Mouse (Mus musculus): ENCODE measurements around the gene AK157302. TPM values are rescaled to one million over a fixed set of nuclear protein-coding genes. Genes with fewer than 3 reads are reported as not detected.
A peak's percentile ranks its signal among the peaks of the same experiment; 100 is the strongest.
"Not testable (repeated sequence)": the region's sequence is repeated elsewhere in the genome, so short reads cannot be mapped to it uniquely, and the experiment has no call there.

Gene AK157302
- 0.13 and 0.16 TPM in 2 replicates for polyA plus RNA-seq (2012; rRNA removed)

- no peaks in the 10 kb centered on the region for H3K36me3 ChIP-seq (ENCODE audit: control insufficient read depth, insufficient read depth, low read length)
- no peak within 1 kb of the TSS for H3K4me3 ChIP-seq (ENCODE audit: extremely low read depth, insufficient read depth, insufficient read length)
- no peak for DNase-seq (ENCODE audit: low read depth in 1 of 2, low spot score in 2 of 2)
- no peak for TF ChIP-seq CTCF (IDR thresholded peaks at IDR 0.05; ENCODE audit: extremely low read depth, insufficient read depth, insufficient read length, insufficient replicate concordance)
- no peak for TF ChIP-seq POLR2A (IDR thresholded peaks at IDR 0.05; ENCODE audit: low read depth, low read length)
- 93% methylated on average over 21 of the region's 21 CpGs for WGBS
- H3K4me1 ChIP-seq (ENCODE audit: control insufficient read depth, insufficient read depth, insufficient read length): no peaks in the 10 kb centered on the region
- no peak within 1 kb of the TSS for H3K27ac ChIP-seq (ENCODE audit: insufficient read depth, low read length)
- H3K27me3 ChIP-seq (ENCODE audit: control insufficient read depth, insufficient read depth, low read length): no peaks in the 10 kb centered on the region
These were observed at the start of gene AK157302 for GRCm38 (mm10) chr13:21495080-21495479. AK157302 (plus strand) TSS chr13:21495223.

GRCm38 (mm10) chr13:21446796-21447195, 48.2 kb upstream of the AK157302 start:
- H3K4me1 ChIP-seq (ENCODE audit: control insufficient read depth, insufficient read depth, insufficient read length): no peaks in the 10 kb centered on the region
- TF ChIP-seq CTCF (IDR thresholded peaks at IDR 0.05; ENCODE audit: extremely low read depth, insufficient read depth, insufficient read length, insufficient replicate concordance): no peak
- TF ChIP-seq POLR2A (IDR thresholded peaks at IDR 0.05; ENCODE audit: low read depth, low read length): no peak
- no peak for DNase-seq (ENCODE audit: low read depth in 1 of 2, low spot score in 2 of 2)
- H3K27me3 ChIP-seq (ENCODE audit: control insufficient read depth, insufficient read depth, low read length): no peaks in the 10 kb centered on the region
- no peak overlapping the region for H3K27ac ChIP-seq (ENCODE audit: insufficient read depth, low read length)
- 85% methylated on average over 9 of the region's 9 CpGs for WGBS
- H3K36me3 ChIP-seq (ENCODE audit: control insufficient read depth, insufficient read depth, low read length): peaks cover 33% of the 10 kb centered on the region
- no peak overlapping the region for H3K4me3 ChIP-seq (ENCODE audit: extremely low read depth, insufficient read depth, insufficient read length)

- no peak for DNase-seq (ENCODE audit: low read depth in 1 of 2, low spot score in 2 of 2)
- H3K4me1 ChIP-seq (ENCODE audit: control insufficient read depth, insufficient read depth, insufficient read length): 0 out of 2 replicates have a peak, but pooled peaks cover 2% of the 10 kb centered on the region
- 89% methylated on average over 16 of the region's 16 CpGs for WGBS
- TF ChIP-seq CTCF (IDR thresholded peaks at IDR 0.05; ENCODE audit: extremely low read depth, insufficient read depth, insufficient read length, insufficient replicate concordance) (no peak), POLR2A (IDR thresholded peaks at IDR 0.05; ENCODE audit: low read depth, low read length) (no peak)
- no peak overlapping the region for H3K27ac ChIP-seq (ENCODE audit: insufficient read depth, low read length)
- H3K4me3 ChIP-seq (ENCODE audit: extremely low read depth, insufficient read depth, insufficient read length): no peak overlapping the region
- H3K27me3 ChIP-seq (ENCODE audit: control insufficient read depth, insufficient read depth, low read length): no peaks in the 10 kb centered on the region
- peaks cover 33% of the 10 kb centered on the region for H3K36me3 ChIP-seq (ENCODE audit: control insufficient read depth, insufficient read depth, low read length)
These were observed 47.0 kb upstream of the AK157302 start for GRCm38 (mm10) chr13:21447856-21448614.

- 5% methylated on average over 13 of the region's 13 CpGs for WGBS
- peak overlapping the region; percentile 92 for H3K4me3 ChIP-seq (ENCODE audit: extremely low read depth, insufficient read depth, insufficient read length)
- no peak for TF ChIP-seq CTCF (IDR thresholded peaks at IDR 0.05; ENCODE audit: extremely low read depth, insufficient read depth, insufficient read length, insufficient replicate concordance)
- no peak for TF ChIP-seq POLR2A (IDR thresholded peaks at IDR 0.05; ENCODE audit: low read depth, low read length)
- no peak for DNase-seq (ENCODE audit: low read depth in 1 of 2, low spot score in 2 of 2)
- no peak overlapping the region for H3K27ac ChIP-seq (ENCODE audit: insufficient read depth, low read length)
- no peaks in the 10 kb centered on the region for H3K27me3 ChIP-seq (ENCODE audit: control insufficient read depth, insufficient read depth, low read length)
- 0 out of 2 replicates have a peak, but pooled peaks cover 2% of the 10 kb centered on the region for H3K4me1 ChIP-seq (ENCODE audit: control insufficient read depth, insufficient read depth, insufficient read length)
- peaks cover 11% of the 10 kb centered on the region for H3K36me3 ChIP-seq (ENCODE audit: control insufficient read depth, insufficient read depth, low read length)
These were observed 42.0 kb upstream of the AK157302 start for GRCm38 (mm10) chr13:21453042-21453441.

GRCm38 (mm10) chr13:21453449-21453848, 41.6 kb upstream of the AK157302 start, which contains the start of gene Zscan26:
Zscan26 (minus strand) TSS chr13:21453730.
- 0 out of 2 replicates have a peak, but pooled peaks cover 2% of the 10 kb centered on the region for H3K4me1 ChIP-seq (ENCODE audit: control insufficient read depth, insufficient read depth, insufficient read length)
- DNase-seq (ENCODE audit: low read depth in 1 of 2, low spot score in 2 of 2): peak; percentile 69 to 76
- H3K27me3 ChIP-seq (ENCODE audit: control insufficient read depth, insufficient read depth, low read length): no peaks in the 10 kb centered on the region
- H3K36me3 ChIP-seq (ENCODE audit: control insufficient read depth, insufficient read depth, low read length): peaks cover 8% of the 10 kb centered on the region
- WGBS: under 1% methylated on average over 23 of the region's 23 CpGs
- peak within 1 kb of the TSS; percentile 75 for H3K27ac ChIP-seq (ENCODE audit: insufficient read depth, low read length)
- peak within 1 kb of the TSS; percentile 92 for H3K4me3 ChIP-seq (ENCODE audit: extremely low read depth, insufficient read depth, insufficient read length)
- TF ChIP-seq CTCF (IDR thresholded peaks at IDR 0.05; ENCODE audit: extremely low read depth, insufficient read depth, insufficient read length, insufficient replicate concordance) (no peak), POLR2A (IDR thresholded peaks at IDR 0.05; ENCODE audit: low read depth, low read length) (peak; percentile 27; the same call in 1 of the 2 replicates)

GRCm38 (mm10) chr13:21454133-21454532, 40.9 kb upstream of the AK157302 start:
- DNase-seq (ENCODE audit: low read depth in 1 of 2, low spot score in 2 of 2): no peak
- Histone ChIP-seq H3K27me3 (ENCODE audit: control insufficient read depth, insufficient read depth, low read length) (no peaks in the 10 kb centered on the region), H3K27ac (ENCODE audit: insufficient read depth, low read length) (no peak overlapping the region), H3K36me3 (ENCODE audit: control insufficient read depth, insufficient read depth, low read length) (peaks cover 6% of the 10 kb centered on the region), H3K4me3 (ENCODE audit: extremely low read depth, insufficient read depth, insufficient read length) (no peak overlapping the region), H3K4me1 (ENCODE audit: control insufficient read depth, insufficient read depth, insufficient read length) (0 out of 2 replicates have a peak, but pooled peaks cover 2% of the 10 kb centered on the region)
- no peak for TF ChIP-seq CTCF (IDR thresholded peaks at IDR 0.05; ENCODE audit: extremely low read depth, insufficient read depth, insufficient read length, insufficient replicate concordance)
- no peak for TF ChIP-seq POLR2A (IDR thresholded peaks at IDR 0.05; ENCODE audit: low read depth, low read length)
- WGBS: 74% methylated on average over 3 of the region's 3 CpGs

GRCm38 (mm10) chr13:21456347-21456746, 38.7 kb upstream of the AK157302 start:
- Histone ChIP-seq H3K4me3 (ENCODE audit: extremely low read depth, insufficient read depth, insufficient read length) (no peak overlapping the region), H3K27me3 (ENCODE audit: control insufficient read depth, insufficient read depth, low read length) (no peaks in the 10 kb centered on the region), H3K27ac (ENCODE audit: insufficient read depth, low read length) (no peak overlapping the region), H3K4me1 (ENCODE audit: control insufficient read depth, insufficient read depth, insufficient read length) (0 out of 2 replicates have a peak, but pooled peaks cover 2% of the 10 kb centered on the region), H3K36me3 (ENCODE audit: control insufficient read depth, insufficient read depth, low read length) (peaks cover 3% of the 10 kb centered on the region; the same call in 1 of the 2 replicates)
- TF ChIP-seq POLR2A (IDR thresholded peaks at IDR 0.05; ENCODE audit: low read depth, low read length) (no peak), CTCF (IDR thresholded peaks at IDR 0.05; ENCODE audit: extremely low read depth, insufficient read depth, insufficient read length, insufficient replicate concordance) (no peak)
- no peak for DNase-seq (ENCODE audit: low read depth in 1 of 2, low spot score in 2 of 2)
- WGBS: 66% methylated on average over 4 of the region's 4 CpGs

- not testable (repeated sequence) for H3K27ac ChIP-seq (ENCODE audit: insufficient read depth, low read length); DNase-seq (ENCODE audit: low read depth in 1 of 2, low spot score in 2 of 2); H3K4me3 ChIP-seq (ENCODE audit: extremely low read depth, insufficient read depth, insufficient read length); H3K36me3 ChIP-seq (ENCODE audit: control insufficient read depth, insufficient read depth, low read length); H3K27me3 ChIP-seq (ENCODE audit: control insufficient read depth, insufficient read depth, low read length); H3K4me1 ChIP-seq (ENCODE audit: control insufficient read depth, insufficient read depth, insufficient read length)
- 72% methylated on average over 9 of the region's 9 CpGs for WGBS
These were observed 32.5 kb upstream of the AK157302 start for GRCm38 (mm10) chr13:21462516-21462915.

Data from spleen, adult 2 months (tissue).